26 mouse cellular contexts compared by ENCODE assay signal in the genomic region with DNA sequence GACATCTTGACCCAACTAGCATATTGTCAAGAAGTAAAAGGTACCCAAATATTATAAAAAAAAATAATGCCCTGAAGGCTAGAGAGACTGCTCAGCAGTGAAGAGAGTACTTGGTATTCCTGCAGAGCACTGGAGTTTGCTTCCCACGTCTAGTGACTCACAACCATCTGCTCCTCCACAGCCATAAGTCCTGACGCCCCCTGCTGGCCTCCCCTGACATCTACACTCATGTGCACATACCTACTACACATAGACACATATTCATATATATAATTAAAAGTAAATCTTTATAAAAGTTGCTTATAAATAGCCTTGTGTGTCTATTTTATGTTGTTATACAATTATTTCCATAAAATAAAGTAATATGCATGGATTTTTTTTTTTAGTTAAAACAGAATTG. TPM values are rescaled to one million over a fixed set of nuclear protein-coding genes. Genes with fewer than 3 reads are reported as not detected.
A peak's percentile ranks its signal among the peaks of the same experiment; 100 is the strongest.
DNase-seq lines count a peak whose midpoint lies in the region; ATAC-seq and TF ChIP-seq lines count a peak whose summit lies in the region.
"Had no signal": no experiment of that assay in that cellular context is flagged by ENCODE, and none has a peak within 500 bp of the region (broad histone marks: within the 10 kb centered on the region; RNA-seq: fewer than 3 reads in every experiment).

No protein-coding gene starts in this region.

- no peak overlapping the region for H3K27ac ChIP-seq in hindbrain, postnatal 0 days
- no peak overlapping the region for H3K27ac ChIP-seq in hindbrain, embryonic 14.5 days
- no peak overlapping the region for H3K27ac ChIP-seq in midbrain, postnatal 0 days (ENCODE audit: low read depth, low read length)
- no peak overlapping the region for H3K27ac ChIP-seq in midbrain, embryonic 13.5 days
- H3K27ac ChIP-seq in small intestine, adult 2 months (ENCODE audit: insufficient read depth, low read depth, low read length) = no peak overlapping the region
- H3K27ac ChIP-seq: heart, embryonic 15.5 days; hindbrain, embryonic 10.5 days; kidney, postnatal 0 days; limb, embryonic 15.5 days; midbrain, embryonic 12.5 days had no signal

- no peaks in the 10 kb centered on the region for H3K27me3 ChIP-seq in hindbrain, postnatal 0 days (ENCODE audit: insufficient read depth, low read length)
- no peaks in the 10 kb centered on the region for H3K27me3 ChIP-seq in hindbrain, embryonic 14.5 days (ENCODE audit: control insufficient read depth, insufficient read depth, low read length)
- H3K27me3 ChIP-seq in midbrain, postnatal 0 days (ENCODE audit: insufficient read depth, low read length) = no peaks in the 10 kb centered on the region
- no peaks in the 10 kb centered on the region for H3K27me3 ChIP-seq in midbrain, embryonic 13.5 days
- no peaks in the 10 kb centered on the region for H3K27me3 ChIP-seq in small intestine, adult 2 months (ENCODE audit: control insufficient read depth, insufficient read depth, low read length)
- H3K27me3 ChIP-seq: heart, embryonic 15.5 days; limb, embryonic 15.5 days; midbrain, embryonic 12.5 days had no signal

- TF ChIP-seq CTCF in hindbrain, postnatal 0 days (IDR thresholded peaks at IDR 0.05; ENCODE audit: low read depth) = peak; percentile 29
- peak; percentile 40; the same call in 1 of the 2 replicates for TF ChIP-seq CTCF in midbrain, postnatal 0 days (IDR thresholded peaks at IDR 0.05)
- peak; percentile 23; the same call in 1 of the 2 replicates for TF ChIP-seq CTCF in small intestine, adult 2 months (IDR thresholded peaks at IDR 0.05; ENCODE audit: extremely low read depth, insufficient read length, insufficient replicate concordance, low read depth, low read length)

- no peaks in the 10 kb centered on the region for H3K9me3 ChIP-seq in hindbrain, postnatal 0 days (ENCODE audit: low read length)
- H3K9me3 ChIP-seq in hindbrain, embryonic 14.5 days (ENCODE audit: control insufficient read depth, low read length) = no peaks in the 10 kb centered on the region
- no peaks in the 10 kb centered on the region for H3K9me3 ChIP-seq in midbrain, postnatal 0 days (ENCODE audit: low read length)
- no peaks in the 10 kb centered on the region for H3K9me3 ChIP-seq in midbrain, embryonic 13.5 days
- H3K9me3 ChIP-seq: heart, embryonic 15.5 days; limb, embryonic 15.5 days; midbrain, embryonic 12.5 days had no signal

- ATAC-seq in hindbrain, postnatal 0 days = no peak
- ATAC-seq in hindbrain, embryonic 14.5 days (ENCODE audit: low FRiP score) = no peak
- ATAC-seq in midbrain, postnatal 0 days (ENCODE audit: low FRiP score) = no peak
- ATAC-seq in midbrain, embryonic 13.5 days = no peak
- ATAC-seq: forebrain, embryonic 16.5 days had no signal

- no peak overlapping the region for H3K4me3 ChIP-seq in hindbrain, postnatal 0 days (ENCODE audit: low read length)
- no peak overlapping the region for H3K4me3 ChIP-seq in hindbrain, embryonic 14.5 days (replicated peaks; ENCODE audit: low read length)
- no peak overlapping the region for H3K4me3 ChIP-seq in midbrain, postnatal 0 days (ENCODE audit: low read depth, low read length)
- H3K4me3 ChIP-seq in midbrain, embryonic 13.5 days (replicated peaks) = no peak overlapping the region
- no peak overlapping the region for H3K4me3 ChIP-seq in small intestine, adult 2 months (ENCODE audit: low read depth, low read length)
- H3K4me3 ChIP-seq: erythroblast, embryonic 14.5 days; heart, embryonic 15.5 days; hindbrain, embryonic 10.5 days; limb, embryonic 15.5 days; midbrain, embryonic 12.5 days; myocyte had no signal

- no peak overlapping the region for H3K9ac ChIP-seq in hindbrain, postnatal 0 days (replicated peaks; ENCODE audit: low read length)
- H3K9ac ChIP-seq in hindbrain, embryonic 14.5 days = no peak overlapping the region
- no peak overlapping the region for H3K9ac ChIP-seq in midbrain, postnatal 0 days (replicated peaks; ENCODE audit: low read length, poor library complexity, severe bottlenecking)
- H3K9ac ChIP-seq in midbrain, embryonic 13.5 days (replicated peaks) = no peak overlapping the region
- H3K9ac ChIP-seq: heart, embryonic 15.5 days; limb, embryonic 15.5 days; lung, embryonic 14.5 days; midbrain, embryonic 12.5 days had no signal

- no peak overlapping the region for H3K4me2 ChIP-seq in hindbrain, postnatal 0 days (ENCODE audit: low read depth, low read length)
- H3K4me2 ChIP-seq in hindbrain, embryonic 14.5 days (replicated peaks) = no peak overlapping the region
- H3K4me2 ChIP-seq in midbrain, postnatal 0 days (ENCODE audit: low read depth, low read length, poor library complexity, severe bottlenecking) = no peak overlapping the region
- no peak overlapping the region for H3K4me2 ChIP-seq in midbrain, embryonic 13.5 days (replicated peaks)
- H3K4me2 ChIP-seq: heart, embryonic 15.5 days; limb, embryonic 15.5 days; lung, embryonic 14.5 days; midbrain, embryonic 12.5 days had no signal

- WGBS in hindbrain, postnatal 0 days = 76% methylated on average over 2 of the region's 2 CpGs
- WGBS in hindbrain, embryonic 14.5 days = 84% methylated on average over 2 of the region's 2 CpGs
- WGBS in midbrain, postnatal 0 days = 78% methylated on average over 2 of the region's 2 CpGs
- WGBS in midbrain, embryonic 13.5 days = 82% methylated on average over 2 of the region's 2 CpGs
- WGBS in small intestine, adult 2 months = 90% methylated on average over 2 of the region's 2 CpGs

- H3K4me1 ChIP-seq in hindbrain, postnatal 0 days (ENCODE audit: insufficient read depth, low read length) = no peaks in the 10 kb centered on the region
- H3K4me1 ChIP-seq in hindbrain, embryonic 14.5 days (replicated peaks; ENCODE audit: control insufficient read depth, insufficient read depth, low read length) = no peaks in the 10 kb centered on the region
- H3K4me1 ChIP-seq in midbrain, postnatal 0 days (ENCODE audit: insufficient read depth, low read length) = no peaks in the 10 kb centered on the region
- H3K4me1 ChIP-seq in midbrain, embryonic 13.5 days (replicated peaks) = no peaks in the 10 kb centered on the region
- no peaks in the 10 kb centered on the region for H3K4me1 ChIP-seq in small intestine, adult 2 months (ENCODE audit: control insufficient read depth, insufficient read depth, insufficient read length, low read length)
- H3K4me1 ChIP-seq: heart, embryonic 15.5 days; hindbrain, embryonic 10.5 days; limb, embryonic 15.5 days; midbrain, embryonic 12.5 days had no signal

- TF ChIP-seq POLR2A in small intestine, adult 2 months (IDR thresholded peaks at IDR 0.05; ENCODE audit: low read depth, low read length) = no peak

- peaks cover 26% of the 10 kb centered on the region; the same call in 1 of the 2 replicates for H3K36me3 ChIP-seq in hindbrain, postnatal 0 days (ENCODE audit: insufficient read depth, low read length)
- peaks cover 57% of the 10 kb centered on the region for H3K36me3 ChIP-seq in hindbrain, embryonic 14.5 days (replicated peaks; ENCODE audit: control insufficient read depth, insufficient read depth)
- peaks cover 26% of the 10 kb centered on the region for H3K36me3 ChIP-seq in midbrain, postnatal 0 days (ENCODE audit: insufficient read depth, low read length)
- peaks cover 62% of the 10 kb centered on the region for H3K36me3 ChIP-seq in midbrain, embryonic 13.5 days
- H3K36me3 ChIP-seq in small intestine, adult 2 months (ENCODE audit: control insufficient read depth, insufficient read depth, low read length) = peaks cover 30% of the 10 kb centered on the region
- H3K36me3 ChIP-seq: limb, embryonic 15.5 days had no signal

- no peak for DNase-seq in hindbrain, postnatal 0 days (ENCODE audit: low spot score)
- DNase-seq in hindbrain, embryonic 14.5 days (ENCODE audit: low spot score) = no peak
- DNase-seq in midbrain, postnatal 0 days (ENCODE audit: low spot score) = no peak
- DNase-seq in R1 (ENCODE audit: low read depth, low spot score) = peak; percentile 60
- DNase-seq in natural killer cell, adult 2 months (ENCODE audit: low spot score in 2 of 2) = no peak
- no peak for DNase-seq in embryo, embryonic 11 days
- DNase-seq: adrenal gland, postnatal 36 days; cerebellum, postnatal 36 days; kidney, adult 11 months; layer of hippocampus, adult 9-11 months; lung, embryonic 14.5 days; retina, postnatal 1 day had no signal

RNA-seq across cellular contexts. Expression of a gene that starts 24.5 kb away (rescaled TPM):
- 250 and 296 TPM in 2 replicates for total RNA-seq in hindbrain, postnatal 0 days (2014; rRNA removed)
- polyA plus RNA-seq in hindbrain, postnatal 0 days (2015; fragmentation: Nextera tagmentation; extraction: Ambion mirVana) = 378 and 380 TPM in 2 replicates
- 348 and 382 TPM in 2 replicates for polyA plus RNA-seq in hindbrain, embryonic 14.5 days (2014; fragmentation: Nextera tagmentation; extraction: Ambion mirVana)
- total RNA-seq in midbrain, postnatal 0 days (2014; rRNA removed) = 293 and 335 TPM in 2 replicates
- polyA plus RNA-seq in midbrain, postnatal 0 days (2015; fragmentation: Nextera tagmentation; extraction: Ambion mirVana) = 420 and 425 TPM in 2 replicates
- polyA plus RNA-seq in midbrain, embryonic 13.5 days (2015; fragmentation: Nextera tagmentation; extraction: Ambion mirVana) = 361 and 381 TPM in 2 replicates
- 227 and 679 TPM in 2 replicates for polyA plus RNA-seq in small intestine, adult 2 months (2012; rRNA removed)

RNA-seq across cellular contexts. Expression of a gene that starts 25.1 kb away (rescaled TPM):
- total RNA-seq in hindbrain, postnatal 0 days (2014; rRNA removed) = not detected in 2 replicates
- polyA plus RNA-seq in hindbrain, postnatal 0 days (2015; fragmentation: Nextera tagmentation; extraction: Ambion mirVana) = 0.25 TPM in 1 of 2 replicates, not detected in the other
- not detected in 2 replicates for polyA plus RNA-seq in hindbrain, embryonic 14.5 days (2014; fragmentation: Nextera tagmentation; extraction: Ambion mirVana)
- not detected in 2 replicates for total RNA-seq in midbrain, postnatal 0 days (2014; rRNA removed)
- 0.20 TPM in 1 of 2 replicates, not detected in the other for polyA plus RNA-seq in midbrain, postnatal 0 days (2015; fragmentation: Nextera tagmentation; extraction: Ambion mirVana)
- polyA plus RNA-seq in midbrain, embryonic 13.5 days (2015; fragmentation: Nextera tagmentation; extraction: Ambion mirVana) = 0.98 and 1.3 TPM in 2 replicates
- polyA plus RNA-seq in small intestine, adult 2 months (2012; rRNA removed) = 251 and 276 TPM in 2 replicates
- total RNA-seq: adrenal gland, postnatal 36 days; granulocyte monocyte progenitor cell, adult 5-6 weeks; left cerebral cortex, postnatal 14 days had no signal
- polyA plus RNA-seq: embryonic facial prominence, embryonic 11.5 days; erythroblast, embryonic 14.5 days; forebrain, embryonic 16.5 days; hindbrain, embryonic 10.5 days; midbrain, embryonic 12.5 days; myocyte; spleen, adult 2 months had no signal

Comparison
In these comparisons a context has a peak if more than half of its experiments do, and no peak if none do; other contexts are left out.
1. RNA of a gene that starts 25.1 kb away (polyA plus RNA-seq): 251 to 276 TPM in small intestine, adult 2 months; 0.98 to 1.3 TPM in midbrain, embryonic 13.5 days, 0.25 TPM in hindbrain, postnatal 0 days, 0.20 TPM in midbrain, postnatal 0 days and not detected in hindbrain, embryonic 14.5 days; every median in the first group is over 100 times any median in the second.
2. Peak in every context shown above with its lines, with median percentiles within 50 percentile points of each other: CTCF ChIP-seq.